Mouse (Mus musculus): ENCODE measurements around the gene Eif4e2.

Gene Eif4e2

GRCm38 (mm10) chr1:87200811-87201210 lies 12.9 kb upstream of the Eif4e2 start:
- in situ Hi-C loops (cut with MboI; ENCODE audit: low sequenced_read_pairs) = no loop called here

GRCm38 (mm10) chr1:87201848-87202247 lies 11.9 kb upstream of the Eif4e2 start:
- in situ Hi-C loops (cut with MboI; ENCODE audit: low sequenced_read_pairs) = no loop called here

- in situ Hi-C loops (cut with MboI; ENCODE audit: low sequenced_read_pairs) = no loop called here
Measured at GRCm38 (mm10) chr1:87203779-87204178, 9.9 kb upstream of the Eif4e2 start.

- in situ Hi-C loops (cut with MboI; ENCODE audit: low sequenced_read_pairs) = no loop called here
Measured at GRCm38 (mm10) chr1:87204465-87204864, 9.2 kb upstream of the Eif4e2 start, which contains the start of gene Chrng. Chrng (plus strand) TSS chr1:87204657.

- in situ Hi-C loops (cut with MboI; ENCODE audit: low sequenced_read_pairs) = no loop called here
Measured at GRCm38 (mm10) chr1:87205038-87205437, 8.7 kb upstream of the Eif4e2 start.

GRCm38 (mm10) chr1:87205502-87205901 lies 8.2 kb upstream of the Eif4e2 start:
- in situ Hi-C loops (cut with MboI; ENCODE audit: low sequenced_read_pairs) = no loop called here

GRCm38 (mm10) chr1:87206339-87206738 lies 7.4 kb upstream of the Eif4e2 start:
- in situ Hi-C loops (cut with MboI; ENCODE audit: low sequenced_read_pairs) = no loop called here

- in situ Hi-C loops (cut with MboI; ENCODE audit: low sequenced_read_pairs) = no loop called here
Measured at GRCm38 (mm10) chr1:87211431-87211830, 2.3 kb upstream of the Eif4e2 start.

GRCm38 (mm10) chr1:87214748-87215147 lies 1.0 kb downstream of the Eif4e2 start:
- in situ Hi-C loops (cut with MboI; ENCODE audit: low sequenced_read_pairs) = no loop called here

- in situ Hi-C loops (cut with MboI; ENCODE audit: low sequenced_read_pairs) = no loop called here
Measured at GRCm38 (mm10) chr1:87217938-87218337, 4.2 kb downstream of the Eif4e2 start.

GRCm38 (mm10) chr1:87225739-87226138 lies 12.0 kb downstream of the Eif4e2 start:
- in situ Hi-C loops (cut with MboI; ENCODE audit: low sequenced_read_pairs) = no loop called here

- in situ Hi-C loops (cut with MboI; ENCODE audit: low sequenced_read_pairs) = no loop called here
Measured at GRCm38 (mm10) chr1:87226409-87227159, 12.9 kb downstream of the Eif4e2 start.

- in situ Hi-C loops (cut with MboI; ENCODE audit: low sequenced_read_pairs) = no loop called here
Measured at GRCm38 (mm10) chr1:87227160-87227550, 13.4 kb downstream of the Eif4e2 start.

GRCm38 (mm10) chr1:87230606-87231005 lies 16.9 kb downstream of the Eif4e2 start:
- in situ Hi-C loops (cut with MboI; ENCODE audit: low sequenced_read_pairs) = no loop called here

GRCm38 (mm10) chr1:87232197-87232596 lies 18.5 kb downstream of the Eif4e2 start:
- in situ Hi-C loops (cut with MboI; ENCODE audit: low sequenced_read_pairs) = no loop called here

- in situ Hi-C loops (cut with MboI; ENCODE audit: low sequenced_read_pairs) = no loop called here
Measured at GRCm38 (mm10) chr1:87239056-87239455, 25.3 kb downstream of the Eif4e2 start.

GRCm38 (mm10) chr1:87243021-87243420 lies 29.3 kb downstream of the Eif4e2 start:
- in situ Hi-C loops (cut with MboI; ENCODE audit: low sequenced_read_pairs) = loop anchor here (10.0 kb wide), 1 partner anchor 122 kb away; no protein-coding TSS in a partner anchor

GRCm38 (mm10) chr1:87245430-87245829 lies 31.7 kb downstream of the Eif4e2 start:
- in situ Hi-C loops (cut with MboI; ENCODE audit: low sequenced_read_pairs) = loop anchor here (10.0 kb wide), 1 partner anchor 119 kb away; no protein-coding TSS in a partner anchor

GRCm38 (mm10) chr1:87245929-87246815 lies 32.5 kb downstream of the Eif4e2 start:
- in situ Hi-C loops (cut with MboI; ENCODE audit: low sequenced_read_pairs) = loop anchor here (10.0 kb wide), 1 partner anchor 119 kb away; no protein-coding TSS in a partner anchor

GRCm38 (mm10) chr1:87252040-87252609 lies 38.4 kb downstream of the Eif4e2 start:
- in situ Hi-C loops (cut with MboI; ENCODE audit: low sequenced_read_pairs) = no loop called here

GRCm38 (mm10) chr1:87255173-87255572 lies 41.5 kb downstream of the Eif4e2 start:
- in situ Hi-C loops (cut with MboI; ENCODE audit: low sequenced_read_pairs) = no loop called here
